Mouse (Mus musculus): ENCODE data around the gene Mipep. TPM values are rescaled to one million over a fixed set of nuclear protein-coding genes. Genes with fewer than 3 reads are reported as not detected.

The Mipep gene
- 10 to 100 TPM; 30.2 to 31.3 TPM for total RNA-seq (2021)
- long read RNA-seq, transcript Mipep-201 (19 exons, 3,015 nt), result major isoform, 74 of 81 reads
- long read RNA-seq, partial matches to known transcripts, result 1 of 81 reads
- long read RNA-seq, other reads (novel, unspliced or antisense), result 6 of 81 reads

GRCm38 (mm10) chr14:60784427-60785315 is at the start of gene Mipep:
Mipep (plus strand) TSS chr14:60784573.
- DNase-seq (ENCODE audit: low spot score in 2 of 2), result peak; percentile 86 to 92

DNA sequence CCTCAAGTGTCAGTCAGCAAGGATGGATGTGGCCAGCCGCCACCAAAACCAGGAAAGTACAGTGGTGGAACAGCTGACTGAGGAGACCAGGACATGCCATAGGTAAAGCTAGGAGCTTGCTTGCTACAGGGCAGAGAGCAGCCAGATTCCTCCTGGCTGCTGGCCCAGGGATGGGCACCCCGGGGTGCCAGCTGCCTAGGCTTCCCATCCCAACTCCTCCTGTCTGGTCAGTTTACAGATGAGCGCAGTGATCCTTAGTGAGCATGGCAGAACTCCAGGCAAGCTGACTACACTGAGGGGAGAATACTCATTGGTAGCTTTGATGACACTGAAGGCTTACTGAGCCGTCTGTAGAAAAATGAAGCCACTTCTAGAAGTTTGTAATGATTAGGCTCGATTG is 49.2 kb upstream of the Mipep start:
- DNase-seq (ENCODE audit: low spot score in 2 of 2), result no peak

DNA sequence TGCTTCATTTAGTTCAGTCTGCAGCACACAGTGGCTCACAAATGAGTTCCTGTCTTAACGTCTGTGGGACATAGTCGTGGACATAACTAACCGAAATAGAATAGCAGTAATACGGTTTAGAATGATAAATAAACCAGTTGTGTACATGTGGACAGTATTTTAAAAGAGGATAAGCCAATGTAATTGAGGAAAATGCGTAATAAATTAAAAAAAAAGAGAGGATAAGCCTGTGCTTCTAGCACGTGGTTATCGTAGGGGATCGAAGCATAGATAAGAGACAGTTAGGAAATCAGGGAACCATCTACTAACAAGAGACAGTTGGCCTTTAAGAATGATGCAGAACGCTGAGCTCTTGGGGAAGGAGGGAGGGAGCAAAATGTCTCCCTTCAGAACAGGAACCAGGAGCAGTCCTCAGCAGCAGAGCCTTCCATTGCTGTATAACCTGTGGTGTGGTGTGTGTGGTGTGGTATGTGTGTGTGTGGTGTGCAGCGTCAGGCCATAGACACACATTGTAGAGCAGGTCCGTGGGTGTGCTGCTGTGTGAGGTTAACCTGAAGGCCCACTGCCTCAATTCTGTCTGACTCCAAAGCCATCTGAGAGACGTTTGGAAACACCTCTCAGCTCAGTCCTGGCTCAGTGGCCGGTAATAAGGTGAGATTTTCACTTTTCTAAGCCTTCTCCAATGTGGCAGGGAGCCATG is 48.4 kb upstream of the Mipep start:
- no peak for DNase-seq (ENCODE audit: low spot score in 2 of 2)

- no peak for DNase-seq (ENCODE audit: low spot score in 2 of 2)
Measured at GRCm38 (mm10) chr14:60736591-60737192, 47.7 kb upstream of the Mipep start.

DNA sequence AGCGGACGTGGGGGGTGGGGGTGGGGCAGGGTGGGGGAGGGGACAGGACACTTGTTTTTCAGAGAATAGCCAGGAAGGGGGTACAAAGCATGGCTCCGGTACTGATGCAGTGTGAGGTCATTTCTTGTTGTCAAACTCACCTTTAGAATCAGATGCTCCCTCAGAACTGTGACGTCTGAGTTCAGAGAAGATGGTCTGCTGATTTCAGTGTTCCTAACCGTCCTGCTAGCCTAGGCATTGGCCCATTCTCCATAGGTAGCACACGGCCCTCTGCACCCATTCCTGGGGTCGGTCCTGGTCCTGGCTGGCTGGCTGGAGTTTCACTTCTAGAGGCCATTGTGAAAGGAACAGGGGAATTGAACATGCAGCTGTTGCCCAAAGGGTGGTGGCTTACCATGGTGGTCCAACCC is 47.2 kb upstream of the Mipep start:
- DNase-seq (ENCODE audit: low spot score in 2 of 2), result no peak

DNA sequence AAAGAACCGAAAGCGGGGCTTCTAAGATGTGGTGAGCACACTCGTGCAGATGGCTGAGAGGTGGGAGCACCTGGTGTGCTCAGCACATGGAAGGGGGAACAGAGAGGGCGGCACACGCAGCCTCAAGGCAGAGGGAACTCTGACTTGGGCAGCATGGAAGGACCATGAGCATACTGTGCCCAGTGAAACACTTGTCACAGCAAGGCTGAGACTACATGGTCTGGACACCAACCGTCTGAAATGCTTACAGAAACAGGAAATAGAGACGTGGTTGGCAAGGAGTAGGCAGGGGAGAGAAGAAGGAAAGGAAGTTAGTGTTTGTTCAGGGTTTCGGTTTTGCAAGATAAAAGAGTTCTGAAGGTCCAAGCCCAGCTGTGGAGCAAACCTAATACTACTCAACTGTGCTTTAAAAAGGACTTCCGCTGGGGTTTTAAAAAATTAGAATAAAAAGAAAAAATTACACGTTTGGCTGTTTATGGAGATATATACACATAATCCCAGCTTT is 45.9 kb upstream of the Mipep start:
- no peak for DNase-seq (ENCODE audit: low spot score in 2 of 2)

GRCm38 (mm10) chr14:60739155-60739554 is 45.2 kb upstream of the Mipep start:
- no peak for DNase-seq (ENCODE audit: low spot score in 2 of 2)

DNA sequence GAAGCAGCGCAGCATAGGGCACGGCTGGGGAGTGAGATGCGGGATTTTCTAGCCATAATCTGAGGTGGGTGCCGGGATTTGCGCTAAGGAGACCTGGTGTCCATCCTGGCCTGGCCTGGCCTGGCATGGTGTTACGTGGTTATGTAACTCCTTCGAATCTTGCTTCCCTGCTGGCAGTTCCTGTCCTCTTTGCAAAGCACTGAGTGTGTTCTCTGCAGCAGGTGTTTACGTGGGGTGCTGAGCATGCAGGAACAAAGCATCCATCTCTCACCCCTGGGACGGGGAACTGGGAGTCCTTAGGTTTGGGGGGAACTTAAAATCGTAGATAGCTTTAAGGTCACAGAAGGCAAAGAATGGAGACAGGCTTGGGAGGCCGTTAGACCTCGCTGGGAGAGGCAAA is 44.8 kb upstream of the Mipep start:
- peak in 1 of 2 experiments; percentile 47 for DNase-seq (ENCODE audit: low spot score in 2 of 2)

GRCm38 (mm10) chr14:60740507-60740906 is 43.9 kb upstream of the Mipep start:
- no peak for DNase-seq (ENCODE audit: low spot score in 2 of 2)

DNA sequence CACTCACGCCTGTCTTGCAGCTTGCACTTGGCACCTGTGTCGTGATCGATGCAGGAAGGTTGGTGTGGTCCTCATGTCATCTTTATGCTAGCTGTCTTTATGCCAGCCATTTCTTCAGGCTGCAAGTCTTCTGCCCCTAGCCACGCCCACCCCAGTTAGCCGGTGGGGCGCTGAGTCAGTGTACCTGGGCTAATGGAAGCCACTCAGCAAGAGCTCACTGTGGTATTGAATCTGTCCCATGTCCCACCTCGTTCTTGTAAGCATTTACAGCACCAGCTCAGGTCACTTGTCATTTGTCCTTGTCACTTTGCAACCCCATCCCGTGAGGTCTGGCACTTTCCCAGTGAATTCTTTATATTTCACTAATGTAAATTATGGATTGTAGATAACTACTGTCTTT is 43.3 kb upstream of the Mipep start:
- DNase-seq (ENCODE audit: low spot score in 2 of 2), result no peak

- no peak for DNase-seq (ENCODE audit: low spot score in 2 of 2)
Measured at GRCm38 (mm10) chr14:60741490-60741981, 42.8 kb upstream of the Mipep start.

GRCm38 (mm10) chr14:60743681-60744080 is 40.7 kb upstream of the Mipep start:
- DNase-seq (ENCODE audit: low spot score in 2 of 2), result no peak

- no peak for DNase-seq (ENCODE audit: low spot score in 2 of 2)
Measured at GRCm38 (mm10) chr14:60745201-60745600, 39.2 kb upstream of the Mipep start.

DNA sequence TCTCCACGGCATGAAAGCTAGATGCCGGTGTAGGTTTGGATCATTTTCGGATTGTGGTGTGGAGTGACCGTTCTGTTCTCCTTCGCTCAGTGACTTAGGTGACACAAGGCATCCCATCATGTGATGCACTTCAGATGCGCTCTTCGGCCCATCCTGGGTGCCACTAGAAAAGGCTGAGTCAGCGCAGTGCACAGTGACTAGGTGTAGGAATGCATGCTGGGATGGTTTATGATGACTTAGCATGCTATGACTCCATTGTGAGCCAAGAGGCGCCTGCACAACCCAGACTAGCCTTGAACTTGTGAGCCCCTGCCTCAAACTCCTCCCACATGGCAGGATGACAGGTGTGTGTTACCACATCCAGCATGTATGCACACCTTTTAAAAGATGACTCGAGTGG is 38.2 kb upstream of the Mipep start:
- no peak for DNase-seq (ENCODE audit: low spot score in 2 of 2)

DNA sequence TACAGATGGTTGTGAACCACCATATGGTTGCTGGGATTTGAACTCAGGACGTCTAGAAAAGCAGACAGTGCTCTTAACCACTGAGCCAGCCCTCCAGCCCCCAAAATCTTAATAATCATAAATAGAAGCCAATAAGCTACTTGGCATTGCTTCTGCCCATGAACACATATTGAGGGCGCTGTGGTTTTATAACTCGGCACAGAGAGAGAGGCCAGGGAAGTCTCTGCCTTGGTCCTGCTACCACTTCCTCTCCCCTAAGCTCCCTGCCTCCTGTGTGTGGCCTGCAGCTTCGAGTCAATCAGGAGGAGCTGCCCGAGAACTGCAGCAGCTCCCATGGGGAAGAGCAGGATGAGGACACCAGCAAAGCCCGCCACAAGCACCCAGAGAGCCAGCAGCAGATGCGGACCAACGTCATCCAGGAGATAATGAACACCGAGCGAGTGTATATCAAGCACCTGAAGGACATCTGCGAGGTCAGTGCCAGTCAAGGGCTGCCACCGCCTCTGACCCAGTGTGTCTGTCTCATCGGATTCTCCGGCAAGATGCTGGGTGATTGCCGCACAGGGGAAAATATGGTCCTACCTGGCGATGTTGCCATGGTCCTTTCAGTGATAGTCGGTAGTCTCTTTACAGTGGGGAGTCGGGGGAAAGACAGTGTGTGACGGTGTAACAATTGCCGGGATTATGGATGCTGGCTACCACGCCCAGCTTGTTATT is 37.1 kb upstream of the Mipep start:
- DNase-seq (ENCODE audit: low spot score in 2 of 2), result no peak

- no peak for DNase-seq (ENCODE audit: low spot score in 2 of 2)
Measured at GRCm38 (mm10) chr14:60749880-60750279, 34.5 kb upstream of the Mipep start.

DNA sequence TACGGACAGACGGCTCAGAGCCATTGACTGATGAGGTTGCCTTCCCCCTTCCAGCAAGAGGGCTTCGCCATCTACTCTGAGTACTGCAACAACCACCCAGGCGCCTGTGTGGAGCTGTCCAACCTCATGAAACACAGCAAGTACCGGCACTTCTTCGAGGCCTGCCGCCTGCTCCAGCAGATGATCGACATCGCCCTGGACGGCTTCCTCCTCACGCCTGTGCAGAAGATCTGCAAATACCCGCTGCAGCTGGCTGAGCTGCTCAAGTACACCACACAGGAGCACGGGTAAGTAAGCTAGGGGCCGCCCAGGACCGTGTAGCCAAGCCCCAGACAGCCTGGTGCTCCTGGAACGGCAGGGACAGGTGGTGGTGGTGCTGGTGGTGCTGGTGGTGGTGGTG is 32.8 kb upstream of the Mipep start:
- no peak for DNase-seq (ENCODE audit: low spot score in 2 of 2)

GRCm38 (mm10) chr14:60752892-60753800 is 31.2 kb upstream of the Mipep start:
- no peak for DNase-seq (ENCODE audit: low spot score in 2 of 2)

- DNase-seq (ENCODE audit: low spot score in 2 of 2), result no peak
Measured at GRCm38 (mm10) chr14:60753801-60754126, 30.6 kb upstream of the Mipep start.

DNA sequence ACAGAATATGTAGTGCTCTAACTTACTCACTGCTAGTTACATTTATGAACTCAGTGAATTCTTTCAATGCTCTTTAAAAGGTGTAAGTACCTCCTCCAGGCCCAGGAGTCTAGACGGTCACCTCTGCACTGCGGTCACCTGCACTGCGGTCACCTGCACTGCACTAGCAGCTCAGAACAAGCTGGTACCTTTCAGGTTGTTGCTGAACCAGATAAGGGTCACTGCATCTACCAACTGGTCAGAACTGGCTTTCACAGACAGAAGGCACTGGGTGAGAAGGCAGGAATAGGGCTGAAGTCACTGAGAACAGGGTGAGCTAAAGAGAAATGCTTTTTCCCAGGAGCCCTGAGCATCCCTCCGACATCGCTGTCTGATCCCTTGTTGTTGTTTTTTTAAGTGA is 29.7 kb upstream of the Mipep start:
- DNase-seq (ENCODE audit: low spot score in 2 of 2), result no peak
